ENCODE assay signal across 11 mouse cellular contexts in genomic region chr3:126944081-126944480, GRCm38 (mm10).
"Had no signal": no experiment of that assay in that cellular context is flagged by ENCODE, and none has a peak within 500 bp of the region (broad histone marks: within the 10 kb centered on the region; RNA-seq: fewer than 3 reads in every experiment).

No protein-coding gene starts in this region.

- H3K4me2 ChIP-seq: liver, embryonic 11.5 days; liver, embryonic 15.5 days; midbrain, embryonic 13.5 days had no signal

- H3K27me3 ChIP-seq: liver, embryonic 15.5 days; midbrain, embryonic 13.5 days had no signal

- DNase-seq: kidney, postnatal 4 days; lung, adult 2 months; lung, postnatal 36 days; thymus, postnatal 4 days had no signal

- H3K9me3 ChIP-seq: midbrain, embryonic 13.5 days had no signal

- H3K4me1 ChIP-seq: liver, embryonic 15.5 days; midbrain, embryonic 13.5 days had no signal

- ATAC-seq: lung, postnatal 0 days; midbrain, embryonic 13.5 days had no signal

- H3K27ac ChIP-seq: kidney, postnatal 0 days; layer of hippocampus, adult 2 months; liver, embryonic 15.5 days; midbrain, embryonic 13.5 days; stomach, postnatal 0 days had no signal

- H3K4me3 ChIP-seq: layer of hippocampus, adult 2 months; liver, embryonic 15.5 days; midbrain, embryonic 13.5 days had no signal

- H3K9ac ChIP-seq: liver, embryonic 15.5 days; midbrain, embryonic 13.5 days had no signal
